Mouse (Mus musculus) myocyte (in vitro differentiated cells): ENCODE data around the gene Rph3al.

Experiments
- POLR2A ChIP-seq: IDR thresholded peaks from one replicate; pipeline ENCODE4 v1.6.1; 2011; ENCODE audit warnings: low read depth, mild to moderate bottlenecking, control low read depth, moderate library complexity; ENCODE audit not compliant: insufficient read length
- POLR2AphosphoS2 ChIP-seq: IDR thresholded peaks from one replicate; pipeline ENCODE4 v1.6.1; 2011; ENCODE audit warnings: low read depth, control low read depth; ENCODE audit not compliant: insufficient read length
- REST ChIP-seq: IDR thresholded peaks from one replicate; pipeline ENCODE4 v1.6.1; 2011; ENCODE audit warnings: mild to moderate bottlenecking, control low read depth, moderate library complexity; ENCODE audit not compliant: insufficient read depth, insufficient read length

GRCm38 (mm10) chr11:75938379-75938906 is at the start of gene Rph3al:
- TF ChIP-seq REST (no peak), POLR2AphosphoS2 (no peak), POLR2A (no peak)
